Mouse (Mus musculus) G1E (cell line): ENCODE measurements around the gene Ctsh.

Source experiments
- CTCF ChIP-seq: IDR thresholded peaks from 2 replicates; pipeline ENCODE4 v1.5.1; 2012; ENCODE audit warnings: low read depth, low read length, inconsistent platforms, mixed read lengths
- GATA1 ChIP-seq: IDR thresholded peaks from 2 replicates; pipeline ENCODE4 v1.6.1; 2012; ENCODE audit warnings: borderline replicate concordance, low read length, inconsistent platforms, mixed read lengths
- GATA2 ChIP-seq: IDR thresholded peaks from 2 replicates; pipeline ENCODE4 v1.6.1; 2012; ENCODE audit warnings: low read depth, low read length, inconsistent platforms, borderline replicate concordance
- POLR2AphosphoS5 ChIP-seq: IDR thresholded peaks from 2 replicates; pipeline ENCODE4 v1.6.1; 2012; ENCODE audit warnings: low read depth, low read length, inconsistent platforms; ENCODE audit not compliant: insufficient replicate concordance
- TAL1 ChIP-seq: conservative IDR thresholded peaks from 2 replicates; pipeline ENCODE4 v1.6.1; 2012; ENCODE audit warnings: low read depth, low read length, inconsistent platforms, mixed read lengths

DNA sequence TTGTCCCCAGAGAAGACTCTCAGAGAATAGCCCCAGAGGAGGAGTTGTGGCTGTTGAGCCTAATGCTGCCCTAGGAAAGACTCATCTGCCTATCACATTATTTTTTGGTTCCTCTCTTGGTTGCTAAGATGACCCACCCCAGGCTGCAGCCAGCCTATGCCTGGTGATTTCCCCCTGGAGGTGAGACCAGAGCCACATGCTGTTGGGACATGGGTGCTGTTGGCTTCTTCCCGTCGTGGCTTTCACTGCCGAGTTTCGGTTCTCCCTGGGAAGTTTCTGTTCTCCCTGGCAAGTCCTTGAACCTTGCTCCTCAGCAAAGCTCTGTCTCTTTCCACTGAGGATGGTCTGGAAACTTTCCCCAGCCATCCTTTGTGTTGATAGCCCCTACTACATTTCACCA is 20.0 kb upstream of the Ctsh start:
- no peak for TF ChIP-seq CTCF
- no peak for TF ChIP-seq GATA1
- TF ChIP-seq TAL1: no peak
- no peak for TF ChIP-seq POLR2AphosphoS5
- no peak for TF ChIP-seq GATA2
